Mouse (Mus musculus) cerebellum, adult (tissue): ENCODE measurements around the gene Rbm34.
A peak's percentile ranks its signal among the peaks of the same experiment; 100 is the strongest.

Experiments used
- ATAC-seq: cut with Nextera tagmentation; 2 replicates; pipeline ENCODE4 v1.9.2; 2017; ENCODE audit warnings: mild to moderate bottlenecking, moderate library complexity, mixed read lengths; ENCODE audit not compliant: insufficient number of reproducible peaks, low FRiP score, low TSS enrichment

Gene Rbm34

GRCm38 (mm10) chr8:126965246-126965645, 5.6 kb downstream of the Rbm34 start:
- no peak for ATAC-seq

DNA sequence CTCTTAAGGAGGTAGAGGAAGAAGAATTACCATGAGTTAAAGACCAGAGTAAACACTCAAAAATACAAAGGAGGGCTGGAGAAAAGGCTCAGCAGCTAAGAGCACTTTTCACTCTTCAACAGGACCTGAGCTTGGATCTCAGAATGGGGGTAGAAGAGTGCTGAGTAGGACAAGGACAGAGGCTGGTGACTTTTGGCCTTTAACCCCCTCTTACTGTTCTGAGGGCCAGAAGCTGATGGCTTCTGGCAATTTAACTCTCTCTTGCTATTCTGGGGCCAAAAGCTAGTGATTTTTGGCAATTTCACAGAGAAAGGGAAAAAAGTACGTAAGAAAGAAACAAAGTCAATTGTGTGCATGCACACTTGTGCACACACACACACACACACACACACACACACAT, 8.0 kb downstream of the Rbm34 start:
- ATAC-seq: no peak

DNA sequence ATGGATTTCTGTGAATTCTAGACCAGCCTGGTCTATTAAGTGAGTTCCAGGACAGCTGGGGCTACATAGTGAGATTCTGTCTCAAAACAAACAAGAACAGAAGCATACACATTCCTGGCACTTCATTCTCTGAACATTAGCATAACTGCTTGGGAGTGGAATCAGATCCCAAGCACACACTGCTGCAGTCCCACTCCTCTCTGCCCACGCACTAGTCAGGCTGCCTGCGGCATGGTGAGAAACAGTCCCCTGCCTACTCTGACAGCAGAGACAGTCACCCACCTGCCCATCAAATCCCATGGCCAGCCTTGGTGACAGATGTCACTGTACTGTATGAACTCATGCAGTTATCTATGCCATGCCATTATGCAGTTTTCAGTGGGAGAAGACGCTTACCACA, 9.4 kb downstream of the Rbm34 start:
- ATAC-seq: no peak

GRCm38 (mm10) chr8:126951900-126952636, 18.8 kb downstream of the Rbm34 start:
- no peak for ATAC-seq

DNA sequence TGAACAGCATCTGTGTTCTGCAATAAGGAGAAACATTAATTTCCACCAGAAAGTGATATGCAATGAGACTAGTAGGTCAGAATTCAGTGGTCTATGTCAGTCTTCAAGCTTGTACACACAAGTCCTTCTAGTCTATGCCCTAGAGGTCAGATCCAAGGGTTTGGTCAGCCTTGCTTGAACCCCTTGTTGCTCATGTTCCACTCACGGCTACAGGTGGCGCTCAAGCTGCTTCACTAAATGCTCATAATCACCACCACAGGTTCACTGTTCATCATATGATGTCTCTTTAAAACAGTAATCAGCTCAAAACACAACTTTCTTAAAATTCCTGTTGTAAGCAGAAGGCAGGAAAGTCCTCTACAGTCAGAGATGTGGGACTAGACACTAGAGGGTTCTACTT, 21.3 kb downstream of the Rbm34 start:
- no peak for ATAC-seq

- no peak for ATAC-seq
Observed at GRCm38 (mm10) chr8:126946444-126946843, 24.4 kb downstream of the Rbm34 start.

- peak; percentile 95 for ATAC-seq
Observed at GRCm38 (mm10) chr8:126945730-126946163, 25.1 kb downstream of the Rbm34 start, which contains the start of gene Tomm20. Gene Tomm20, minus strand, starts transcription at chr8:126945844.

DNA sequence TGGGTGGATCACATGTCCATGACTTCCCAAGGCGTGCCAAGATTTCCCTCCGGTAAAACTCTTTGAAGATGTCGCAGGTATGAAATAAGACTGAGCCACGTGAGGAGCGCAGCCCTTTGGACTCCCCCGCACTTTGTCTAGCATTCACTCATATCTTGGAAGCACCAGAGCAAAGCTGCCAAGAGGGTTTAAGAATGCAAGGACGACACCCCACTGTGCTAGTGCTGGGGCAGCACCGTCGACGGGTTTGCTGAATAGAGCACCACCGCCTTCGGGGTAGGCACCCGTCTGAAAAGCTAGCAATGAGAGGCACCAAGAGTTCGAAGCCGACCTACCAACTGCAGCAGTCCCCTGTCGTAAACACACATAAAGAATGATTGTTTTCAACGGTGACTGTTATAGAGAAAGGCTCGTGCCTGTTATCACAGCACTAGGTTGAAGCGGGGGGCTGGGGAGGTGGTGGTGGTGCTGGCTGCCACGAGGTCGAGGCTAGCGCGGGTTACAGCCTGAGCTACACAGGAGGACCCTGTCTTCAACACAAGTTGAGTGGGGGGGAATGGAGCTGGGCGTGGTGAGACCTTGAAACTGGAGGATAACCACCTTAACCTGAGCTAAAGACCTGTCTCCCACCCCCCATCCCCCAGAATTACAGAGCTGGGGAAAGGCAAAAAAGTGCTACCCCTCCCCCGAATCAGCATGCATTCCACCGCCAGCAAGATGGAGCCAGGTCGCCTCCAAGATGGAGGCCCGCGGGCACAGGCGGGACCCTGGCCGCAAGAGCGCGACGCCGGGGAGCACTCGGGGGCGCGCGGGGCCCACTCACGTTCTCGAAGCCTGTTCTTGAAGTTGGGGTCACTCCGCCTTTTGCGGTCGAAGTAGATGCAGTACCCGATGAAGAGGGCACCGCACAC, 25.8 kb downstream of the Rbm34 start:
- ATAC-seq: peak; percentile 24

GRCm38 (mm10) chr8:126943565-126943964, 27.3 kb downstream of the Rbm34 start:
- ATAC-seq: no peak

DNA sequence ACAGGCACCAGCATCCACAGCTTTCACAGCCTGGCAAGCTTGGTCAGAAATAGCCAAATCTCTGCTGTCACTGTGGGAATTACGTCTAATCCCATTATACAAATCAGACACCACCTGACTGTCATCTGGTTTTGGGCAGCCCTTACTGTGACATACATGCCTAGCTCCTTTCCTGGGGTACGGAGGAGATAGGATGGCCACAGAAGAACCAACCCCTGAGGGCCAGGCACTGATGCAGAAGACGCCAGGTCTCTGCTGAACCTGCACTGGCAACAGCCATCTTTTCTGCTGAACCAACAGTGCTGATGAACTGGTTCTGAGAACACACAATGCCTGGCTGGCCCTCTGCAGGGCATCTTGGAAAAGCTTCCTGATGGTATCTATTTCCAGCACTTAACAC, 33.5 kb downstream of the Rbm34 start:
- no peak for ATAC-seq

GRCm38 (mm10) chr8:126935932-126936331, 34.9 kb downstream of the Rbm34 start:
- no peak for ATAC-seq

- no peak for ATAC-seq
Observed at GRCm38 (mm10) chr8:126935387-126935786, 35.5 kb downstream of the Rbm34 start.

DNA sequence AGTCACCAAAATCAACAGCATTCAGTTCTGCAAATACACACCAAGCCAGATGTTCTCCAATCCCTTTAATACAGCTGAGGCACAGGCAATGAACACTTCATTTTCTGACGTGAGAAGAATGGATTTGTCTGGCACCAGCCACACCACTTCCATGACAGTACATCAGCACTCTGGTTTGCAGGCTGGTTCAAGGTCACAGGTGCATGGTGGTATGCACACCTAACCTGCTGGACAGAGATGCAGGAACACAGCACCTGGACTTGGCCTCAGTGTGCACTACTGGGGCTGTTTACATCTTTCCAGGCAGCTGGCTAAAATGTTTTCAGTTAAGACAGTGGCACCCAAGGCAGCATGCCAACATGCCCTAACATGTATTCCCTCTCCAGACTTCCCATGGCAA, 38.2 kb downstream of the Rbm34 start:
- no peak for ATAC-seq

DNA sequence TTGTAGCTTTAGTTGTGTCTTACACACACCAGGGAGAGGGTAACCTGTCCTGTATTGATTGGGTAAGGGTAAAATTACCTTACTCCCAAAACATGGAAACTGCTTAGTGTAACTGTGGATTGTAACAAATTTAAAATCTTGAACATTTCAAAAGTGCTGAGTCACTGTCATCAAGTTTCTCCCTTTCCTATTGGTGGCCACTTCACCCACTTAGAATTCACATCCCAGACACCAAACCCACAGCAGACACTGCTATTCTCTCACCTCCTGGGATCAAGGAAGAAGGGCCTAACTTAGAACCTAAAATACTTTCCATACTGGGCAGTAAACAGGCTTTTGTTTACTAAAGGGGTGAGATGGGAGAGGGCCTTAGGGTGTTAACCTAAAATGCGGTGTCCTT, 38.6 kb downstream of the Rbm34 start:
- no peak for ATAC-seq

DNA sequence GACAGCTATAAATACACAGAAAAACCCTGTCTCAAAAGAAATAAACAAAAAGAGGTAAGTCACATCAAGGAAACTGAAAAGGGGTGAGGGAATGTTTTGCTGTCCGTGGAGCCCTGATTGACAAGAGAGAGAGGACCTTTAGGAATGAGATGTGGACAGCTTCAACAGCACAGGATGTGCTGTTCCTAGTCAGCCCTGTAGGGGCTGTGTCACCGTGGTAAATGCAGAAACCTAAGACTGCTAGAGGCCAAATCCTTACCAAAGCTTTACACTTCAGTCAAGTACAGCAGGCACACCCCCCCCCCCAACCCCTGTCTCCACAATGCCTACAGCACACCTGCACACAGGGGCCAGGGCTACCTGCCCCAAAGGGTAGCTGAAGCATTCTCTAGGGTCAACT, 39.2 kb downstream of the Rbm34 start:
- no peak for ATAC-seq

DNA sequence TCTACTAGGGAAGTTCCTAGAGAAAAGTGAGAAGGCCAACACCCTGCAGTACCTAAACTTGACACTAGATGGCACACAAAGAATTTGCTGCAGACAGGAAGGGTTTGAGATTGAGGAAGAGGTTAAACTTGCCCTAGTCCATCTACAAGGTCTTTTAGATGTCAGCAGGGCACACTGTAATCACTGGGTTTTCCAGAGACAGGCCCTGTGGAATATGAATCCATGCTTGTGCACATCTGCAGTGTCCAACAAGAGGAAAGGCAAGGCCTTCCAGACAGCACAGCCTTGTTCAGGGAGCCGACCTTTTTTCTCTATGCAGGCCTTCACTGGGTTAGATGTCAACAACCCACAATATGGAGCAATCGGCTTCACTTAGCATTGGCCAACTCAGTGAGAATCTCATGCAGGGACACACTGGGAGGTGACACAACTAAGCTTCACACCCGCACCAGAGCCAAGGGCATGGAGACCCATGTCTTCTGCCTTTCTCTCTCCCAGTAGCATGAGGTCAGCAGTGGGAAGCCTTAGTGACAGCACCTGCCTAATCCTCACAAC, 41.2 kb downstream of the Rbm34 start:
- ATAC-seq: 0 out of 2 replicates have a peak, but pooled peaks have one; percentile 24

- peak; percentile 52; the same call in 1 of the 2 replicates for ATAC-seq
Observed at GRCm38 (mm10) chr8:126928755-126929505, 41.9 kb downstream of the Rbm34 start.

- ATAC-seq: no peak
Observed at GRCm38 (mm10) chr8:126928028-126928427, 42.8 kb downstream of the Rbm34 start.

DNA sequence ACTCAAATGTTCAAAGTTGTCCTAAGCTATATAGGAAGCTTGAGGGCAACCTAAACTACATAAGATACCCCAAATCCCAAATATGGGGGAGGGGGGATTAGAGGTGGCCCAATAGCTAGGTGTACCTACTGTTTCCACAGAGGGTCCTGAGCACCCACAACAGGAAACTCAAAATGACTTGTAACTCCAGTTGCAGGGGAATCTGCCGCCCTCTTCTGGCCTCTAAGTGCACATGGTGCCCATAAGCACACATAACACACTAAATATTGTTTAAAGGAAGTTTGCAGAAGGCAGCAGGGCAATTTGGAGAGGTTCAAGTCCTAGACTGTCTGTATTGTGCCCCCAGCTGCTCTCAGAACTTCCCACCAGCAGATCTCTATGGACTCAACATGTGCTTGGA, 43.8 kb downstream of the Rbm34 start:
- no peak for ATAC-seq

- no peak for ATAC-seq
Observed at GRCm38 (mm10) chr8:126922981-126923380, 47.9 kb downstream of the Rbm34 start.
